Mouse (Mus musculus) brain, adult 2 months (tissue): ENCODE measurements at regions not wholly inside any gene's neighbourhood (a gene's known extent, or its start where the extent isn't known, plus 50 kb on each side); places are given as distances from the start of the nearest gene placed in this dataset.

ENCODE experiments used
- DNase-seq: peaks from one replicate; pipeline ENCODE4 v3.0.0; 2011; ENCODE audit warnings: low read depth, low spot score

DNA sequence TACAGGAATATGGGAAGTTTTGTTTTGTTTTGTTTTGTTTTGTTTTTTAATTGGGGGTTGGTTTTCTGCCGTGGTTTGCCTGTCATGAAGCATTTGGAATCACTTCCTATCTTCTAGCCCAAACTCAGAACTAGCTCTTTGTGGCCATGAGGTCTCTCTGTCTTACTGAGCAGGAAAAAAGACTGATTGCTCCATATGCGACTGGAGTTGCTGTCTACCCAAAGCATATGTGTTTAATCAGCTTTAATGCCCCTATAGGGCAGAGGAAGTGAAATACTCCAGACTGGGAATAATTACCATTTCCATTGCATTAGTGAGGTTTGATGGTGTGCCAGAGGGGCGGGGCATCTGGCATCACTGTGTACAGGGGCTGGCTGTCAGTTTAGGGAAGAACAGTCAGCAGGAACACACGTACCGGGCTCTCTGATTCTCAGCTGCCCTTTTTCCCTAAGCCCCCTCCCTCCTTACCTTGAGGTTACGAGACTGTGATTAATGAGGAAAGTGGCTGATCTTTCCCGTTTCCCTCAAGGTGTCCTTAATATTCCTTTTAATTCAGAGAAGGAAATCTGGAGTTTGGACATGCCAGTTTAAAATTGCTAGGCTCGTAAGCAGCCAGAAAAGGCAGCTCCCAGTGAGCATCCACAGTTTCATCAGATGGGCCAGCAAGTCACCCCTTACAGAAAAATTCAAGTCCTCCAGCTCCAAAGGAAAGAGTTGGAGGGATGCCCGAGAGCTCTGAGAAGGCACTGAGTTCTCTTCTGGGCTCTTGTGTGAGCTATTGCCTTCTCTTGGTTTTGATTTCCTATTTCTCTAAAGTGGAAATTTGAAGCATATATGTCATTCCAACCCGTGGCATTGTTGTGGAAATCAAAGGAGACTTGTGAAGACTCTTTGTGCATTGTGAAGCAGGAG is 2482.1 kb upstream of the 5930422O12Rik start:
- no peak for DNase-seq

DNA sequence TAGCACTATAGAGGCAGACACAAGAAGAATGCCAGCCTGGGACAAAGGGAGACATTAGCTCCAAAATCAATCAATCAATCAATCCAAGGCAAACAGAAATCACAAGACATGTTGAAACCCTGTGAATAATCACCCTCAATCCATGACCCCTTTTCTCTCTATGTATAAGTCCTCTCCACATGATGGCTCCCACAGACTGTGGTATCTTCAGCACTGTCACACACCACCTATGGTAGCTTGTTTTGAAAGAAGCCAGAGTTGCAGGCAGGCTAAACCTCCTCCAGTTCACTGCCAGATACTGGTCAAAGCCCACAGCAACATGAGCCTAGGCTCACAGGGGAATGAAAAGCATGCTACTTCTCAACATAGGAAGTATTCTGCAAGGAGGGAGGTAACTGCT is 2475.7 kb upstream of the 5930422O12Rik start:
- no peak for DNase-seq

DNA sequence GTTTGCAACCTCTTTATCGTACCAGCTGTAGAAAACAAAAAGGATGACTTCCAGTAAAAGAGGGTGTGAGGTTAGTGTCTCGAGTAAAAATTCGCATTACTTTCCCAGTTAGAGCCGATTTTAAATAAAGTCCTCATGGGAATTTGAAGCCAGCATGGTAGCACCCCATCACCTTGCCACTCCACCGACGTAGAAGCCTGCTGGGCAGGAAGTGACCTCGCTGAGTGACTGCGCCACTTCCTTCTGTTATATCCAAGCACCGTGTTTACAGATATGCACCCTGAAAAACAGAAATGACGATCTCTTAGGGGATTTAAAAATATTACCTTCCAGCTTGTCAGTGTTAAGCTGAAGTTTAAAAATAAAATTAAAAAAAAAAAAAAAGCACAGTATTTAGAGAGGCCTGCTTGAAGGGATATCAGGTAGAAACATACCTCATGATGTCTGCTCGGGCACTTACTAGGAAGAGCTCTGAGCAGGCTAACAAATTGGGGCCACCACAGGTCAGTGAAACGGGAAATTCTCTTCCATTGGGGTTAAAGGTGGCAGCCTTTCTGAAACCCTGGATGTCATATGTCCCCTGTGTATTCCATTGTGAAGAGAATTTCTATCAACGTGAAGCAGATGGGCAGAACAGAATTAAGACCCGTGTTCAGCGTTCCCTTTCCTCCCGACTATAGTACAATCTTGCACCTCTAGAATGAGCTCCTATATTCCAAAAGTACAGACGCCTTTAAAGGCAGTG is 2468.9 kb upstream of the 5930422O12Rik start:
- DNase-seq = peak; percentile 15

DNA sequence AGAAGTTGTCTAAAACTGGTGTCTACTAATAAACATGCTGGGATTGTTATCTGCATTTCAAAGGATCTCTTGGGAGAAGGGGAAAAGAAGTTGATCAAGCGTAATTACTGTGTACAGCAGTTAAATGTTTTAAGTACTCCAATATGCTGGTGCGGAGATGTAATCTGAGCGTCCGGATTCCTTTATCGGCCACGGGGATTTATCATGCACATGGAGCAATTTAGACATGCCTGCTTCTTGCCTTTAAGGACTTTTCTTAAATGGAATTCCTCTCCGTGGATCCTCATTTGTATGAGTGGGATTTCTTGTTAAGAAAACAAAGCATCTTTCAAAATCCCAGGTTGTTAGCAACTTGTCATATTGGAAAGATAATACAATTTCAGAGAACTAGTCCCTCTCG is 2468.0 kb upstream of the 5930422O12Rik start:
- DNase-seq = no peak

DNA sequence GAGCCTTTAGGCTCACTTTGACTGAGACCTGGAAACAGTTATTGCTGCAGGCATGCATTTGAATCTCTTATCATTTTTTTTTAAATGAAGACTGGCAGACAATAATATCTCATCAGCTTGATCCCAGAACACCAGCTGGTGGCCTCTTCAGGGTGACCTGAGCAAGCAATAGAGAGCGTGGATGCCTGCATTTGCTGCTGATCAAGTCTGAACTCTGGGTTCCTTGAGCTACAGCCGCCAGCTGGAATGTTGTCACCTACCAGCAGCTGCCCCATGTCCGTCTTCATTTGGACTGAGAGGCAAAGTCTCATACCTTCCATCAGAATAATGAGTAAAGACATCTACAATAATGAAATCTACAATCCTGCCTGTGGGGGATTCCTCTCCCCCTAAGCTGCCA is 2466.3 kb upstream of the 5930422O12Rik start:
- no peak for DNase-seq

DNA sequence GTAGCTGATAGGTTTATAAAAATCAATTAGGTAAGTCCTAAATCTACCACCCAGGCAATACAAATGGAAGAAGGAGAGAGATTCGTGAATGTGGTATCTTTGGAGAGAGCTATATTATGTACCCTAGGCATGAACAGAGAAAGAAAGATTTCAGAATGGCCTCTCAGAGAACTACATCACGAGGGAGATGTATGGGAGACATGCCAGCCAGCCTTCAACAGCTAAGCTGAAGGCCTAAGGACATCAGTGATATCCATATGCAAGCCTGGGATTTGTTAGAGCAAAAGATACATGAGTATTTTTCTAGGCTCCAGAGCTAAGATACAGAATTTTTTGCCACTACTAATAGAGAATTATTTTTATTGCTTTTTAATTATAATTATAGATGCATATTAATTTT is 2445.7 kb upstream of the 5930422O12Rik start:
- no peak for DNase-seq

DNA sequence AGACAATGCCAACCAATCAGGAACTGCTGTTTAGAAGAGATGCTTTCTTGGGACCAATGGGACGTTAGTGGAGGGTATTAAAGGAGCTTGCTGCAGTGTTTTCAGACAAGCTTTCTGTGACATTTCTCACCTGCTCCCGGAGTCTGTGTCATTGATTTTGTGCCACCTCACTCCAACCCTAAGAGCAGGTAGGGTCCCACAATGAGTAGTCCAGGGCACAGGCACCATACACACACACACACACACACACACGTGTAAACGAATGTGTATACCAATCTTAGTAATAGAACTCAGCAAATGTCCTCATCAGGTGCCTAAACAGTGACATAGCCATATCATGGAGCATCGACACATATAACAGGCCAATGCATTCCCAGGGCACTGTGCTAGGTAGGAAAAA is 2440.5 kb upstream of the 5930422O12Rik start:
- no peak for DNase-seq

DNA sequence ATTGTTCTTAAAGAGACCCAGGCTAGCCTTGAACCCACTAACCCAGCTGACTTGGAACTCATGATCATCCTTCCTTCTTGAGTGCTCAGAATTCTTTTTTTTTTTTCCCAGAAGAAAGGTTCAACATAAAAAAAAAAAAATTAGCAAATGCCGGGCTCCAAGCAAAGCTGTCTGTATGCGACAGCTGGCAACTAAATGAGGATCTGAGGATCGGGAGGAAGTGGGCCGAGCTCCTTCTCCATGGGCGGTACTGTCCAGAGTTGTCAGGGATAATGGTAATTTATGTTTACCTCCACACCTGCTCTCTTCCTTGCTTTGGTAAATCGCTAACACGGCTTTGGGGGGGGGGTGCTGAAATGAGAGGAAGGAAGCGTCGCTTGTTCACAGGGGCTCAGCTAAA is 2429.9 kb upstream of the 5930422O12Rik start:
- DNase-seq = peak; percentile 69

DNA sequence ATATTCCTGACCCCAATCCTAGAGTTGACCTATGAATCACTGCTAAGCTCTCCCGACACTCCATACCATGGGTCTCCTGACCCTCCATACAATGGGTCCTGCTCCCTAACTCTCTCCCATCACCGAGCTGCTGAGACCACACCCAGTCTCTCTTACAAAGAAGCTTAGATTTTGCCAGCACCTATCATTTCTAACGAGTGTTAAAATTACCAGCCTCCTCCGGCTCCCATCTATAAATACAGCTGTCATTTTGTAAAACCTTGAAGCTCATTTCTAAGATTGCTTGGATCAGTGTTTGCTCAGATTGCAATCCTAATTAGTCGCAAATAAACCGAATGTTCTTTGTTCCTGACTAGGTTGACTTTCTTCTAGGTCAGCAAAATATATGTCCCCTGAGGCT is 2428.4 kb upstream of the 5930422O12Rik start:
- DNase-seq = peak; percentile 61

DNA sequence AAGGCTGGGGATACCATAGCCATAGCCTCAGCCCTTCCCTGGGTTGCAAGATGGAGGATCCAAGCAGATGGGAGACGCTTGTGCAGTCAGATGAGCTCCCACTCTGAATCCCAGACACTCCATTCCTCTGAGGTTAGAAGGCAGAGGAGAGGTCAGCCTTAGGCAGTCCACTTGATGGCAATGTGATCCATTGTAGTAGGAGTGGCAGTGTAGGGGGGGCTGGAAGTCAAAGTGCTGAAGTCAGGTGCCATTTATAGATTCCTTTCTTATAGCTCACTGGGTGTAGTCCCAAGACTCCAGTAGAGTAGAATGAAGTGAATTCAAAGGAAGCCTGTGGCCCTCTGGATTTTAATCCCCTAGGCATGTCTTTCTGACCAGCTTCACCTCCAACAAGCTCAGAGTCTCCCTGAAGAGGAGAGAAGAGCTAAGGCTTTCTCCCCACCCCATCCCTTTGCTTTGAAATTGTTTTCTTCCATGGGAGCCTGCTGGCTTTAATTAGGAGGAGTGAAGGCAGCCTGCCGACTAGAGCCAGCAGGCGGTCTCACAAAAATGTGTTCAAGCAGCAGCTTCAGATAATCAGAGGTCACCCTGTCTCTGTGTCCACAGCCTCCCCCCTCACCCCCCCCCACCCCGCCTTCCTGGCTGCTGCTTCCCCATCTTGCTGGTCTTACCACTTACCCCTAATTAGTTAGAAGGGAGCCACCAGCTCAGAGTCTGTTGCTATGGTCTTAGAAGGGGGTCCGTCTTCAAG is 2426.4 kb upstream of the 5930422O12Rik start:
- peak; percentile 35 for DNase-seq

DNA sequence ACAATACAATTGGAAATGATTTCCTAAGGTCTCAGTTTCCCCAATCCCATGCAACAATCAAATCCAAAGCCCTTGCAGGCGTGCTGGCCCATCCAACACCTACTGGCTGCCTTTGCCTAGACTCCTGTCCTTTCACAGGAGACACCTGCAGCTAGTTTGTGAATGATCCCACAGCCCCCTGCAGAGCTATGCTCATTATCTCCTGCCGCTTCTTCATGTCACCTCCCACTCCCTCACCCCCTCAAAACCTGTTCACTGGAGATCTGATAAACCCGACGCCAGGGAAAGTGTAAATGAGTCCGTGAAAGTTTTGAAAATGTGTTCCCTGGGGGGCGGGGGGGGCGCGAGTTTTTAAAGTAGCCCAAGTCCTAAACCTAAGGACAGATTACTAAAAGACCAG is 2420.2 kb upstream of the 5930422O12Rik start:
- peak; percentile 84 for DNase-seq

DNA sequence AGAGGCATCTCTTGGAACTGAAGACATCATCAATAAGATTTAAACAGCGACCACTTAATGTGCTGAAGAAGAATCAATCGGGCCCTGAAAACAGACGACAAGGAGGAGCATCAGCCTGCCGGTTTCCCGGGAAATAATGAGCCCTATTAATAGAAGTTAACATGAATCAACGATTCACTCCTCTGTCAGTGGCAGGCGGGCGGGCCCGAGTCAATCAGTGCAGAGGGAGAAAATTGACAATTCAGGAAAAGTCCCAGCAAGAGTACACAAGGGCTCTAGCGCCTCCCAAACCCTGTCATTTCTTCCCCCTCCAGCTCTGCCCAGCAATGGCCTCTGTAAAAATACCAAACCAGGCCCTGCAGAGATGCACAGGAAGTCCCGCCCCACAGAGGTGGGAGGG is 2416.4 kb upstream of the 5930422O12Rik start:
- DNase-seq = peak; percentile 47

DNA sequence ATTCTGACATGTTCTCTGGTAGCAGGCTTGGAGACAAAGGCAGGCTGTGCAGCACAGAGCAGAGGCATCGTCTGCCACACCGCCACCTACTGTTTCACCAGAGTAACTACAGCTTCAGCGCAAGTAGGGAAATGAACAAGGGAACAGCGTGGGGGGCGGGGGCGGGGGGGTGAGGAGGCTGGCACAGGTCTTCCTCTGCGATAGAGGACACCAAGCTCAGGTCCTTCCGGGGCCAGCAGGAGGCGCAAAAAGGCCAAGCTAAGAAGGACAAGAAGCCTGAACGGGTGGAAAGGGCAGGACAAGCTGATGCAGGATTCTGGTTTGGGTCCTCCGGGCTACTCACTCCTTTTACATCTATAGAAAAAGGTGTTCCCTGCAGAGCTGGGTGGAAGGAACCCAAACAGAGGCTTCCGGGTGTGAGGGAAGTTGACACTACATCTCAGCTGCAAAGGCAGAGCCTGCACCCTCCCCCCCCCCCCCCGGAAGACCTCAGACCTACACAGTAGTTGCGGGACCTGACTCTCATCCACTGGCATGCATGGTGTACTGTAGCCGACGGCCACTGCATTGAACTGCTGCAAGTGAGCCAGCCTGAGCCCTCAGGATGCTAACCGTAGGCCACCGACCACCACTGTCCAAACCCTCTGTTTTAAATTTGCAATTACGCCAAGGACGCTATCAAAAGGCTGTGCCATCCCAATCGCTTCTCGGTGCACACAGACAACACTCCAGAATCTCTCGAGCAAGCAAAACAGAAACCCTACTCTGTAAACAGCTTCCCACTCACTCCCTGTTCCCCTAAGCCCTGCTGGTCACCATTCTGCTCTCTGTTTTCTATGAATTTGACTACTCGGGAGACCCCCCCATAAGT is 2396.6 kb upstream of the 5930422O12Rik start:
- DNase-seq = peak; percentile 93

DNA sequence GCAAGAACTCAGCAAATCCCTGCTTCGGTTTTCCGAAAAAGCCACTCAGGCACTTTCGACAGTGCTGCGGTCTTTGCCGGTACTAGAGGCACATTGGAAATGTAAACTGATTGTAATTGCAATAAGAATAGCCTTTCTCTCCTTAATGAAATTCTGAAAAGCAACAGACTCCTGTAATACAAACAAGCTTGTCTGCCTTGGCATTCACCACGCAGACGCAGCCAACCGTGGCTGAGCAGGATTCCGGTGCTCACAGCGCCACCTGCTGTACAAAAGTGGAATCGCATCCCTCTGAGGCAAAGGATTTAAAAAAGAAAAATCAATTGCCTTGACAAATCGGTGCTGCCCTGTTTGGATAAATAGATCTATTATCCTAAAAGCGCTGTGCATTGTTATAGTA is 2395.2 kb upstream of the 5930422O12Rik start:
- peak; percentile 95 for DNase-seq

DNA sequence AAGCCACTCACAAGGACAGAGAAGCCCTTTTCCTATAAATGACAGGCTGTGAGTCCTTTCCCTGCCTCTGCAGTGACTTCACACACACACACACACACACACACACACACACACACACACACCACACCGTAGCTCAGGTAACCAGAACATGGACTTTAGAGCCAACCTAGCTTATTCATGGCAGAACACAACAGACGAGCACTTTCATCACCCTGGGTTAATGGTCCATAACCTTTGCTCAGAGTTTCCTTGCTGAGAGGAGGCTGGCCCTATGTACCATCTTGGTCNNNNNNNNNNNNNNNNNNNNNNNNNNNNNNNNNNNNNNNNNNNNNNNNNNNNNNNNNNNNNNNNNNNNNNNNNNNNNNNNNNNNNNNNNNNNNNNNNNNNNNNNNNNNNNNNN is 2391.6 kb upstream of the 5930422O12Rik start:
- DNase-seq = no peak
